ENCODE assay signal across 22 mouse cellular contexts in genomic region chr15:89070606-89071005, GRCm38 (mm10). TPM values are rescaled to one million over a fixed set of nuclear protein-coding genes. Genes with fewer than 3 reads are reported as not detected.
DNase-seq lines count a peak whose midpoint lies in the region; ATAC-seq lines count a peak whose summit lies in the region.
"Had no signal": no experiment of that assay in that cellular context is flagged by ENCODE, and none has a peak within 500 bp of the region (broad histone marks: within the 10 kb centered on the region; RNA-seq: fewer than 3 reads in every experiment).

No protein-coding gene starts in this region.

- H3K9ac ChIP-seq in stomach, embryonic 16.5 days (ENCODE audit: low read length): no peak overlapping the region
- no peak overlapping the region for H3K9ac ChIP-seq in hindbrain, embryonic 13.5 days
- H3K9ac ChIP-seq: heart, embryonic 15.5 days; neural tube, embryonic 13.5 days had no signal

- no peak for ATAC-seq in cerebellum, adult (ENCODE audit: insufficient number of reproducible peaks, low FRiP score, low TSS enrichment)
- ATAC-seq in stomach, embryonic 16.5 days (ENCODE audit: insufficient read depth, low FRiP score): peak; percentile 41; the same call in 1 of the 2 replicates
- no peak for ATAC-seq in hindbrain, embryonic 13.5 days (ENCODE audit: low FRiP score)
- ATAC-seq: CD4-positive, CD25-positive, alpha-beta regulatory T cell, adult 4 months; forebrain, embryonic 14.5 days had no signal

- H3K27ac ChIP-seq in stomach, embryonic 16.5 days (ENCODE audit: low read length): no peak overlapping the region
- no peak overlapping the region for H3K27ac ChIP-seq in hindbrain, embryonic 13.5 days
- H3K27ac ChIP-seq: embryonic facial prominence, embryonic 10.5 days; heart, embryonic 15.5 days; midbrain, embryonic 10.5 days; neural tube, embryonic 13.5 days had no signal

- H3K4me2 ChIP-seq in stomach, embryonic 16.5 days (ENCODE audit: low read depth, low read length): no peak overlapping the region
- no peak overlapping the region for H3K4me2 ChIP-seq in hindbrain, embryonic 13.5 days
- H3K4me2 ChIP-seq: heart, embryonic 15.5 days; liver, embryonic 11.5 days; neural tube, embryonic 13.5 days had no signal

- peaks cover 29% of the 10 kb centered on the region for H3K27me3 ChIP-seq in stomach, embryonic 16.5 days (ENCODE audit: control insufficient read depth, insufficient read depth, low read length)
- H3K27me3 ChIP-seq in hindbrain, embryonic 13.5 days: peaks cover 53% of the 10 kb centered on the region

- peak; percentile 29 for DNase-seq in cerebellum, adult 11 months
- DNase-seq in layer of hippocampus, adult 9-11 months: peak; percentile 62
- DNase-seq in layer of hippocampus, postnatal 14 days (ENCODE audit: low spot score in 2 of 2): no peak
- DNase-seq in cerebellum, adult 9-10 months: peak; percentile 43
- DNase-seq in adrenal gland, adult 2 months: no peak
- DNase-seq: adrenal gland, postnatal 25 days; gastrocnemius, postnatal 36 days; lung, adult 2 months; lung, postnatal 36 days; right cerebral cortex, postnatal 4 days; thymus, postnatal 25 days had no signal

- no peaks in the 10 kb centered on the region for H3K9me3 ChIP-seq in stomach, embryonic 16.5 days (replicated peaks; ENCODE audit: control insufficient read depth, low read length)
- no peaks in the 10 kb centered on the region for H3K9me3 ChIP-seq in hindbrain, embryonic 13.5 days
- H3K9me3 ChIP-seq: embryonic facial prominence, embryonic 10.5 days; heart, embryonic 15.5 days; midbrain, embryonic 10.5 days; neural tube, embryonic 13.5 days had no signal

- WGBS in stomach, embryonic 16.5 days: 59% methylated on average over 24 of the region's 24 CpGs
- WGBS in hindbrain, embryonic 13.5 days: 75% methylated on average over 24 of the region's 24 CpGs

- H3K36me3 ChIP-seq in stomach, embryonic 16.5 days (ENCODE audit: control insufficient read depth, insufficient read depth, low read length): no peaks in the 10 kb centered on the region
- H3K36me3 ChIP-seq in hindbrain, embryonic 13.5 days: peaks cover 26% of the 10 kb centered on the region
- H3K36me3 ChIP-seq: embryonic facial prominence, embryonic 10.5 days; heart, embryonic 15.5 days; midbrain, embryonic 10.5 days had no signal

- H3K4me1 ChIP-seq in stomach, embryonic 16.5 days (ENCODE audit: control insufficient read depth, insufficient read depth, low read length): peaks cover 13% of the 10 kb centered on the region
- H3K4me1 ChIP-seq in hindbrain, embryonic 13.5 days (replicated peaks): peaks cover 19% of the 10 kb centered on the region

- no peak overlapping the region for H3K4me3 ChIP-seq in stomach, embryonic 16.5 days (replicated peaks; ENCODE audit: low read length)
- H3K4me3 ChIP-seq in hindbrain, embryonic 13.5 days: no peak overlapping the region
- H3K4me3 ChIP-seq: embryonic facial prominence, embryonic 10.5 days; heart, embryonic 15.5 days; midbrain, embryonic 10.5 days; neural tube, embryonic 13.5 days had no signal

RNA-seq across cellular contexts. Expression of gene Trabd, which starts 4.3 kb away (rescaled TPM):
- total RNA-seq in layer of hippocampus, postnatal 14 days (2021): 10 to 100 TPM; 20.7 to 21.3 TPM
- polyA plus RNA-seq in stomach, embryonic 16.5 days (2015; fragmentation: Nextera tagmentation; extraction: Ambion mirVana): 59.9 and 70.2 TPM in 2 replicates
- total RNA-seq in adrenal gland, adult 2 months (2021): 10 to 100 TPM; 27.4 to 47.7 TPM
- polyA plus RNA-seq in adrenal gland, adult 2 months (2012; rRNA removed): 43.2 and 47.8 TPM in 2 replicates
- 38.8 and 39.5 TPM in 2 replicates for polyA plus RNA-seq in hindbrain, embryonic 13.5 days (2015; fragmentation: Nextera tagmentation; extraction: Ambion mirVana)

RNA-seq across cellular contexts. Expression of gene Panx2, which starts 11.1 kb away (rescaled TPM):
- total RNA-seq in layer of hippocampus, postnatal 14 days (2021): 100 to 1,000 TPM; 131 to 143 TPM
- polyA plus RNA-seq in stomach, embryonic 16.5 days (2015; fragmentation: Nextera tagmentation; extraction: Ambion mirVana): 0.40 and 1.2 TPM in 2 replicates
- 1 to 10 TPM in 1 of 2 experiments, under 1 TPM in 1; 0.61 to 1.3 TPM for total RNA-seq in adrenal gland, adult 2 months (2021)
- polyA plus RNA-seq in adrenal gland, adult 2 months (2012; rRNA removed): 1.1 and 1.9 TPM in 2 replicates
- 3.8 and 4.1 TPM in 2 replicates for polyA plus RNA-seq in hindbrain, embryonic 13.5 days (2015; fragmentation: Nextera tagmentation; extraction: Ambion mirVana)
- total RNA-seq: gastrocnemius, postnatal 36 days; hematopoietic stem cell, adult 5-6 weeks had no signal
- polyA plus RNA-seq: CD4-positive, CD25-positive, alpha-beta regulatory T cell, adult 4 months had no signal

RNA-seq across cellular contexts. Expression of gene Selenoo, which starts 18.3 kb away (rescaled TPM):
- 10 to 100 TPM; 20.8 to 20.9 TPM for total RNA-seq in layer of hippocampus, postnatal 14 days (2021)
- polyA plus RNA-seq in stomach, embryonic 16.5 days (2015; fragmentation: Nextera tagmentation; extraction: Ambion mirVana): 13.4 and 15.0 TPM in 2 replicates
- 10 to 100 TPM; 37.0 to 39.2 TPM for total RNA-seq in adrenal gland, adult 2 months (2021)
- polyA plus RNA-seq in adrenal gland, adult 2 months (2012; rRNA removed): 120 and 126 TPM in 2 replicates
- polyA plus RNA-seq in hindbrain, embryonic 13.5 days (2015; fragmentation: Nextera tagmentation; extraction: Ambion mirVana): 19.9 and 20.7 TPM in 2 replicates

RNA-seq across cellular contexts. Expression of gene Tubgcp6, which starts 52.3 kb away (rescaled TPM):
- total RNA-seq in layer of hippocampus, postnatal 14 days (2021): 10 to 100 TPM; 28.1 to 28.9 TPM
- polyA plus RNA-seq in stomach, embryonic 16.5 days (2015; fragmentation: Nextera tagmentation; extraction: Ambion mirVana): 13.2 and 13.5 TPM in 2 replicates
- total RNA-seq in adrenal gland, adult 2 months (2021): 10 to 100 TPM; 11.2 to 12.3 TPM
- polyA plus RNA-seq in adrenal gland, adult 2 months (2012; rRNA removed): 30.6 and 31.8 TPM in 2 replicates
- polyA plus RNA-seq in hindbrain, embryonic 13.5 days (2015; fragmentation: Nextera tagmentation; extraction: Ambion mirVana): 17.5 and 18.9 TPM in 2 replicates

RNA-seq across cellular contexts. Expression of gene Hdac10, which starts 57.9 kb away (rescaled TPM):
- total RNA-seq in layer of hippocampus, postnatal 14 days (2021): 10 to 100 TPM; 14.6 to 14.9 TPM
- polyA plus RNA-seq in stomach, embryonic 16.5 days (2015; fragmentation: Nextera tagmentation; extraction: Ambion mirVana): 23.7 and 26.0 TPM in 2 replicates
- 10 to 100 TPM; 10.9 to 11.2 TPM for total RNA-seq in adrenal gland, adult 2 months (2021)
- polyA plus RNA-seq in adrenal gland, adult 2 months (2012; rRNA removed): 29.7 and 30.3 TPM in 2 replicates
- polyA plus RNA-seq in hindbrain, embryonic 13.5 days (2015; fragmentation: Nextera tagmentation; extraction: Ambion mirVana): 24.3 and 24.5 TPM in 2 replicates

Comparison
In these comparisons a context has a peak if more than half of its experiments do, and no peak if none do; other contexts are left out.
1. DNase-seq: peak in cerebellum, adult 11 months (single experiment), layer of hippocampus, adult 9-11 months (single experiment) and cerebellum, adult 9-10 months (single experiment); none in layer of hippocampus, postnatal 14 days (0 of 2) and adrenal gland, adult 2 months (single experiment).